Mouse (Mus musculus) limb, embryonic 12.5 days (tissue): ENCODE data around the gene Dlst. TPM values are rescaled to one million over a fixed set of nuclear protein-coding genes. Genes with fewer than 3 reads are reported as not detected.

Experiments
- ATAC-seq: fragments of 200-750 bp; cut with Nextera tagmentation; 2 replicates; pipeline ENCODE4 v1.8.0; 2017; ENCODE audit warnings: low read depth, moderate TSS enrichment; ENCODE audit not compliant: insufficient number of reproducible peaks, insufficient read depth, low FRiP score, low TSS enrichment
- H3K27ac ChIP-seq: fragments of 300-500 bp; sonication (generic); 2 replicates; pipeline ENCODE4 v1.5.1; 2016; ENCODE audit warnings: mild to moderate bottlenecking, moderate library complexity
- H3K27me3 ChIP-seq: fragments of 300-500 bp; sonication (generic); 2 replicates; pipeline ENCODE4 v1.6.1; 2016; ENCODE audit warnings: mild to moderate bottlenecking, moderate library complexity
- H3K36me3 ChIP-seq: fragments of 300-500 bp; sonication (generic); 2 replicates; pipeline ENCODE4 v1.6.1; 2016; ENCODE audit warnings: mild to moderate bottlenecking, moderate library complexity
- H3K4me1 ChIP-seq: fragments of 300-500 bp; sonication (generic); replicated peaks from 2 replicates; pipeline ENCODE4 v1.6.1; 2016
- H3K4me2 ChIP-seq: fragments of 300-500 bp; sonication (generic); 2 replicates; pipeline ENCODE4 v1.6.1; 2016; ENCODE audit warnings: mild to moderate bottlenecking, moderate library complexity
- H3K4me3 ChIP-seq: fragments of 300-500 bp; sonication (generic); replicated peaks from 2 replicates; pipeline ENCODE4 v1.5.1; 2016; ENCODE audit warnings: mild to moderate bottlenecking
- H3K9ac ChIP-seq: fragments of 300-500 bp; sonication (generic); replicated peaks from 2 replicates; pipeline ENCODE4 v1.6.1; 2016; ENCODE audit warnings: mild to moderate bottlenecking, moderate library complexity
- H3K9me3 ChIP-seq: fragments of 300-500 bp; sonication (generic); 2 replicates; pipeline ENCODE4 v1.6.1; 2016; ENCODE audit warnings: mild to moderate bottlenecking, moderate library complexity
- WGBS: fragments of 180-500 bp; shearing (Covaris S2); methylation state at CpG from one replicate; pipeline ENCODE4 v1.1.7; 2016; 5-methylcytosine and 5-hydroxymethylcytosine counted together
- polyA plus RNA-seq: library from polyadenylated mRNA; unstranded; fragments of >200 nt; fragmentation: Nextera tagmentation; extraction: Ambion mirVana; gene quantifications from 2 replicates; pipeline ENCODE4 v1.2.1, GENCODE M21; 2016

The Dlst gene
- polyA plus RNA-seq, 1 experiment from 2014 or later = 113 TPM

DNA sequence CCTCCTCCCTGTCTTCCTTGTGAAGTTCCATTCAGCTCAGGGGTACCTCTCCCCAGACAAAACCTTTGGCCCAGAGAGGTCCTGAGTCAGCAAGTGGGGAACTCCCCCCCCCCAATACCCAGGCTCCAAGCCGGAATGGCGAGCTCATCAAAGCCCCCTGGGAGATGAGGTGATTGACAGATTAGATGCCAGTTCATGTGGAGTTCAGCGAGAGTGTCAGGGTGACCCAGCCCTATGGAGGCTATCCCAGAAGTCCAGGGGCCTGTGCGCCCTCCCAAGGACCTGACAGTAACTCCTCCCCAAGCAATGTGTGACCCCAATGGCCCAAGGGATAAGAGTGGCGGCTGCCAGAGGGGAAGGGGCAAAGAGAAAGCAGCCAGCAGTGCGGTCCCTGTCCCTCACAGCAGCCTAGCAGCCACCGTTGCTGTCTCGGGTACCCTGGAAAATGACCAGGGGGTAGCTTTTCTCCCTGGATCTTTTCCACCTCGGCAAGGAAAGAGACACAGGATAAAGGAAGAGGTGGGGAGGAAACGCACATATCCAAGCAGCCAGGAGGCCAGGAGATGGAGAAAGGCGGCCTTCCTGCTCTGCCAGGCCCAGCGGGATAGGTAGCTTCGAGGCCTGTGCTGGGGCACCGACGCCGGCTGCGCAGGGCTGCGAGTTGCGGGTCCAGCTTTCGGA is 39.8 kb downstream of the Dlst start:
- no peak overlapping the region for H3K27ac ChIP-seq
- H3K27me3 ChIP-seq = peaks cover 42% of the 10 kb centered on the region
- H3K4me3 ChIP-seq = peak overlapping the region; percentile 22
- ATAC-seq = no peak
- H3K4me2 ChIP-seq = peak overlapping the region; percentile 46
- peaks cover 20% of the 10 kb centered on the region for H3K4me1 ChIP-seq
- H3K36me3 ChIP-seq = no peaks in the 10 kb centered on the region
- no peak overlapping the region; the same call in 1 of the 2 replicates for H3K9ac ChIP-seq
- WGBS = 11% methylated on average over 20 of the region's 20 CpGs
- H3K9me3 ChIP-seq = no peaks in the 10 kb centered on the region

DNA sequence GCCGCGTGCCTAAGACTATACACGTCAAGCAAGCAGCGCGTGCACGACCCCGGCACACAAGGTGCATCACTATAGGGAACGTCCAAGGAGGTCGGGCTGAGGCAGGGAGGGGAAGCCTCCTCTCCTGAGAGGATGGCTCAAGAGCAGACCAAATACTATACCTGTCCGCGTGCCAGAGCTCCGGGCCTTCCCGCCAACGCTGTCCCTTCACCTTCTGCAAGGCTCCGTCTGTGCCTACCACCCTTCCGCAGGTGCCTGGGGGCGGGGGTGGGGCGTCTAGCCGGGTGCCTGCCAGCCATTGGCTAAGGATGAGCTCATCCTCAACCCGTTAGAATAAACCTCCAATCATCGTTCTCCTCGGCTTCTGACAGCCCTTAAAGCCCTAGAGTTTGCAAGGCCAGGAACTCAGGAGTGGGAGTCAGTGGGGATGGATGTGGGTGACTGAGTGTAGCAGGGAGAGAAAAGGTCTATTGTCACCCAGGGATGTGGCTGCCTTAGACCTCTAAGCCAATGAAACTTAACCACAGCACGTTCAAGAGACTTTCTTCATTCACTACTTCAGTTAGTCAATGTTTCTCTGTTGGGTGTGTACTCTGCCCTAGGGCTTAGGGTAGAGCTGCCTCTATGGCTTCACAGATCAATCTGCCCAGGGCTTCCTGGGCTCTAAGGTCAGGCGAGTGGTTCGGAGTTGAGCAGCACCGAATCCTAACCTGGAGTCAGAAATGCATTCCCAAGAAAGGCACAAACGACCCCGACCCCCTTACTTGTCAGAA is 40.6 kb downstream of the Dlst start, which contains the start of gene Rps6kl1:
TSS of gene Rps6kl1 (minus strand) at position 263 of the 773 bp plus-strand sequence.
- ATAC-seq = no peak; the same call in 1 of the 2 replicates
- H3K27ac ChIP-seq = no peak within 1 kb of the TSS
- H3K4me2 ChIP-seq = peak within 1 kb of the TSS; percentile 46
- peaks cover 15% of the 10 kb centered on the region for H3K4me1 ChIP-seq
- peak within 1 kb of the TSS; percentile 22 for H3K4me3 ChIP-seq
- H3K9ac ChIP-seq = no peak within 1 kb of the TSS; the same call in 1 of the 2 replicates
- H3K36me3 ChIP-seq = no peaks in the 10 kb centered on the region
- H3K27me3 ChIP-seq = peaks cover 42% of the 10 kb centered on the region
- H3K9me3 ChIP-seq = no peaks in the 10 kb centered on the region
- WGBS = 15% methylated on average over 28 of the region's 28 CpGs

DNA sequence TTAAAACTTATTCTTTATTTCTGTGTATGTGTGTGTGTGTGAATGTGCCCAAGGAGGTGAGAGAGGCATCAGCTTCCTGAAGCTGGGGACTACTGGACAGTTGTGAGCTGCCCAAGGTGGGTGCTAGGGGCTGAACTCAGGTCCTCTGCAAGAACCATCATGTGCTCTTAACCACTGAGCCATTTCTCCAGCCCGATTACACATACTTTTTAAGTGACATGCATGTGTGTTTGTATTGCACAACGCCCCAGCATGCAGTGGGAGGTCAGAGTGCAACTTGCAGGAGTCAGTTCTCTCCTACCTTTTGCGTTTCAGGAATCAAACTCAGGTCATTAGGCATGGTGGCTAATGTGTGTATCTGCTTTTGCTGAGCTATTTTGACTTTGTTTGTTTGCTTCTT is 42.4 kb downstream of the Dlst start:
- Histone ChIP-seq H3K4me1 (peaks cover 8% of the 10 kb centered on the region), H3K4me2 (no peak overlapping the region), H3K27ac (no peak overlapping the region), H3K9ac (no peak overlapping the region), H3K36me3 (no peaks in the 10 kb centered on the region), H3K27me3 (peaks cover 35% of the 10 kb centered on the region), H3K4me3 (no peak overlapping the region), H3K9me3 (no peaks in the 10 kb centered on the region)
- no peak for ATAC-seq
- WGBS = 82% methylated on average over 3 of the region's 3 CpGs

DNA sequence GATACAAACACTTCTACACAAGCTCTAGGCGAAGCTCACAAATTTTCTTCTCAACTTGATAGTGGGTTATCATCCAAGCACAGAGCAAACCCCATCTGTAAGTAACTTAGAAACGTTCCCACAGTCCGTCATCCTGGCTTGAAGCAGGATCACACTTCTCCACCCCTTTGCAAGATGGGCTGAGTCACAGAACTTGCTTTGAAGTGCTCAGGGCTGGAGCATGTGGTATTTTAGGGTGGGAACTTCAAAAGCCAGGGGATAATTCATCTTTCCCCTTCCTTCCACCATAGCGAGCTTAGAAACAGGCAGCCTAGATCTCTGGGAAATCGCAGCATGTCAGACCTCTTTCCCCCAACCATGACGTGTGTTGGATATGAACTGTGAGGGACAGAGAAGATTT is 45.7 kb downstream of the Dlst start:
- no peak overlapping the region for H3K9ac ChIP-seq
- H3K4me2 ChIP-seq = no peak overlapping the region
- ATAC-seq = no peak
- no peak overlapping the region for H3K4me3 ChIP-seq
- no peaks in the 10 kb centered on the region for H3K4me1 ChIP-seq
- H3K27me3 ChIP-seq = peaks cover 12% of the 10 kb centered on the region
- H3K9me3 ChIP-seq = no peaks in the 10 kb centered on the region
- H3K36me3 ChIP-seq = no peaks in the 10 kb centered on the region
- no peak overlapping the region for H3K27ac ChIP-seq
- WGBS = 12% methylated on average over 6 of the region's 6 CpGs

DNA sequence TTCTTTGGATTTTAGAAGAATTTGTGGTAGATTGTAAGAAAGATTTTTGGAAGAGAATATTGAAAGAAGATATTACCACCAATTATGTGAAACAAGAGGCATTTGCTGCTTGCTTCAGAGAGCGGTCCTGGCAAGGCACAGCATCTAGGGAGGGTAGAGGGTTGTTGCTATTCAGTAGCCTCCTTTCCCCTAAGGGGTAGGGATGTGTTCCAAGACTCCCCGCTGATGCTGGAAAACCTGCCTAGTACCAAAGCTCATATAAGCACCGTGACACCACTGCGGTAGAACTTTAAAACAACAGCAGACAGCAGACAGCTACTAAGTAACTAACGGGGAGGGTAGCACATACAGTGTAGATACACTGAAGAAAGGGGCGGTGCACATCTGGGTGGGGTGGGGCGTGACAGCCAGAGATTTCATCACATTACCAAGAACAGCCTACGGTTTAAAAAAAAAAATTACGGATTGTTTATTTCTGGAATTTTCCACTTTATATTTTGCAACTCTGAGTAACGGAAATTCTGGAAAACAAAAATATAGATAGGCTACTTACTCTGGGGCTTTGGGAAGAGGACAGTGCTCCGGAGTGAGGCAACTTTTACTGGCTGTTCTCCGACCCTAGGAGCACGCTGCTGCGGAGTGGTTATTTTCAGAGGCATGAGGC is 47.3 kb downstream of the Dlst start:
- Histone ChIP-seq H3K27ac (no peak overlapping the region), H3K4me3 (no peak overlapping the region), H3K27me3 (peaks cover 2% of the 10 kb centered on the region; the same call in 1 of the 2 replicates), H3K4me1 (no peaks in the 10 kb centered on the region), H3K9me3 (no peaks in the 10 kb centered on the region), H3K36me3 (no peaks in the 10 kb centered on the region), H3K9ac (no peak overlapping the region), H3K4me2 (no peak overlapping the region)
- 87% methylated on average over 14 of the region's 14 CpGs for WGBS
- ATAC-seq = no peak

DNA sequence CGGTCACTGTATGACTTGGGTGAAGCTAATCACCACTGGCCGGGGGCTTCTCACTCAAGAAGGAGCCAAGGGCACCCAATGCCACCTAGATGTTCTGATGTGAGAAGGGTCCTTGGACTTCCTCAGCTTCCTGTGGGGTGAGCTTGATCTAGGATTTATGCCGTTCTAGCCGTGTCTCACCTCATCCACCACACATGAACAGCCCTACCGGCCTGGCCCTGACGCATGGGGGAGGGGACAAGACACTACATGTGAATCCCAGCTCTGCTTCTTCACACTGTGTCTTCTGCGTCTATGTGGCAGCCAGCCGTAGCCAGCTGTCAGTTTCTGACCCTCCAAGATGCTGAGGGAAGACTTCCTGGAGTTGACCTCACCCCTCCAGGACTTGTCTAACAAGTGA is 48.2 kb downstream of the Dlst start:
- Histone ChIP-seq H3K4me3 (no peak overlapping the region), H3K4me1 (no peaks in the 10 kb centered on the region), H3K27me3 (no peaks in the 10 kb centered on the region; the same call in 1 of the 2 replicates), H3K27ac (no peak overlapping the region), H3K9me3 (no peaks in the 10 kb centered on the region), H3K4me2 (no peak overlapping the region), H3K36me3 (no peaks in the 10 kb centered on the region), H3K9ac (no peak overlapping the region)
- ATAC-seq = no peak
- WGBS = 87% methylated on average over 8 of the region's 8 CpGs

DNA sequence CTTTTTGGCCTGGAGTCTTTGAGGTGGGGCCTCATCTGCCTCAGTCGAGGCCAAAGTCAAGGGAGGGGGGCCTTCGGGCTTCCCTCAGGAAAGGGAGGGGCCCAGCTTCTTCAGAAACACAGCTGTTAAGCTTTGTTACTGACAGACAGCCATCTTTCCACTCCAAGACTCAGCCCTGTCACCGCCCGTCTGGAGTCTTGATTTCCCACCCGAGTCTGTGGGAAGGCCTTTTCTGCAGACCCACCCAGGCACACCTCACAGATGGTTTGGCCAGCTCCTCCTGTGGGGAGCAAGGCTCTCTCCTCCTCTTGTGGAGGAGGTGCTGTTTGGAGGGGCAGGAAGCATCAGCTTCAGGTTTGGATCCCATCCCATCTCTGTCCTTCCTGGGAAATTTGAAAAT is 49.0 kb downstream of the Dlst start:
- no peaks in the 10 kb centered on the region for H3K36me3 ChIP-seq
- H3K4me1 ChIP-seq = no peaks in the 10 kb centered on the region
- H3K27me3 ChIP-seq = no peaks in the 10 kb centered on the region; the same call in 1 of the 2 replicates
- ATAC-seq = no peak
- no peak overlapping the region for H3K9ac ChIP-seq
- H3K9me3 ChIP-seq = no peaks in the 10 kb centered on the region
- no peak overlapping the region for H3K4me2 ChIP-seq
- no peak overlapping the region for H3K27ac ChIP-seq
- H3K4me3 ChIP-seq = no peak overlapping the region
- WGBS = 77% methylated on average over 5 of the region's 5 CpGs

DNA sequence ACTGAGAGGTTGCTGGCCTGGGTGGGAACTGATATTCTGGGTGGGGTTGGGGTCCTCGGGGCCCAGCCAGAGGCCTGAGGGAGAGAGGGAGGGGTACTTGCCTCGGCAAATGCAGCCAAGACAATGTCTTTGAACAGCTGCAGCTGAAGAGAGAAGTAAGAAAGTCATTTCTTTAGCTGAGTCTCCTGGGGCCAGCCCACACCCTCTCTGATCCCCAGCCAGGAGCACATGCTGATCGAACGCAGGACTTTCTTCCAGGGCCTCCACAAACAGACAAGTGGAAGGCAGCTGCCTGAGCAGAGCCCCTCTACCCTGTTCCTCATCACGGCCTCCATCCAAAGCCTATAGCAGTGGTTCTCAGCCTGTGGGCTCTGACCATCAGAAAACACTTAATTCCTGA is 54.4 kb downstream of the Dlst start:
- H3K9me3 ChIP-seq = no peaks in the 10 kb centered on the region
- ATAC-seq = no peak
- no peak overlapping the region for H3K9ac ChIP-seq
- WGBS = 81% methylated on average over 5 of the region's 5 CpGs
- peaks cover 7% of the 10 kb centered on the region for H3K4me1 ChIP-seq
- H3K27me3 ChIP-seq = no peaks in the 10 kb centered on the region
- no peak overlapping the region for H3K4me2 ChIP-seq
- no peak overlapping the region for H3K27ac ChIP-seq
- peaks cover 28% of the 10 kb centered on the region for H3K36me3 ChIP-seq
- no peak overlapping the region for H3K4me3 ChIP-seq

DNA sequence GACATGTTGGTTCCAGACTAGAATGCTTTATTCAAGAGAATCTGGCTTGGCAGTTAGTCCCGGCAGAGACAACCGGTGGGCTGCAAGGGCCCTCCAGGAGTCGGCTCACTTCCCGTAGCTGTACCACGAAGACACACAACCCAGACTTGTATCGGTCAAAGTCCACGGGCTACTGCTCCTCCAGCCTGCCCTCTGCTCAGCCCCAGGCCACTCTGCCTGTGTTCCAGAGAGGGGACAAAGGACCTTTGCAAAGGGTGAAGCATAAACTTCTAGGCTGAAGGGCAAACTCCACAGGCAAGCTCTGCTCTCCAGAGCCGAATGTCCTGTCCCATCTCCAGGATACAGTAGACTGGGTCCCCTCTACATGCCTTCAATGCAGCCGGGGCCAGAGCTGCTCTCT is 56.0 kb downstream of the Dlst start:
- Histone ChIP-seq H3K36me3 (peaks cover 45% of the 10 kb centered on the region), H3K4me3 (no peak overlapping the region), H3K9ac (no peak overlapping the region), H3K9me3 (no peaks in the 10 kb centered on the region), H3K27ac (no peak overlapping the region), H3K4me2 (no peak overlapping the region), H3K27me3 (peaks cover 7% of the 10 kb centered on the region; the same call in 1 of the 2 replicates), H3K4me1 (peaks cover 9% of the 10 kb centered on the region)
- 93% methylated on average over 9 of the region's 9 CpGs for WGBS
- ATAC-seq = no peak

DNA sequence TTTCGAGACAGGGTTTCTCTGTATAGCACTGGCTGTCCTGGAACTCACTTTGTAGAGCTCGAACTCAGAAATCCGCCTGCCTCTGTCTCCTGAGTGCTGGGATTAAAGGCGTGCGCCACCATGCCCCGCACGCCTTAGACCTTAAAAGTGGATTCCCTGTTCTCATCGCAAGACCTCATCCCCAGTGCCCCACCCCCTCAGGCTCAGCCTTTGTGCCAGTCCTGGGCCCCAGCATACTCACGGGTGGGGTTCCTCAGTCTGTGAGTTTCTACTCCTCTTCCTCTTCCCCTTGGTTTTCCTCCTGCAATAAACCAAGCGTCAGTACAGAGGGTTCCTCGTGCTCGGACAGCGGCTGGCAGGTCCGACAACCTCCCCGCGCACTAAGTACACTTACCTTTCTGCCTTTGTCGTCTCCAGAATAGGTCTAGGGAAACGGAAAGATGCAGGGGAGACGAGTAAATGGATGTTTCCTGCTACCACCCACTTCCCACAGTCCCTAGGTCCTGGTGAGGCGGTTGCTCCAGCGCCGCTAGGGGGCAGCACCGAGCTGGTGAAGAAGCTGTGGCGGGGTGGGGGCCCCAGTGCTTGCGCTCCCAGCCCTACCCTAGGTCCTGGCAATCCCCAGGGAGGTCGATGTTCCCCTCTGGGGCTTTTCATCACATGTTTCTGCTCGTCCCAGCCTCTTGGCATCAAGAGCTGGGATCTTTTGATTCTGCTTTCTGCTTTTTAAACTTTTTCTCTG is 58.7 kb downstream of the Dlst start:
- H3K9me3 ChIP-seq = no peaks in the 10 kb centered on the region
- H3K4me1 ChIP-seq = peaks cover 16% of the 10 kb centered on the region
- H3K27ac ChIP-seq = no peak overlapping the region
- H3K4me3 ChIP-seq = no peak overlapping the region
- peak overlapping the region; percentile 47 for H3K9ac ChIP-seq
- 29% methylated on average over 27 of the region's 27 CpGs for WGBS
- H3K27me3 ChIP-seq = peaks cover 12% of the 10 kb centered on the region
- H3K36me3 ChIP-seq = peaks cover 50% of the 10 kb centered on the region
- peak overlapping the region; percentile 31 for H3K4me2 ChIP-seq
- ATAC-seq = 0 out of 2 replicates have a peak, but pooled peaks have one; percentile 43
